Mouse (Mus musculus) lung, embryonic 16.5 days (tissue): Measurements from ENCODE around the gene Arhgap18. TPM values are rescaled to one million over a fixed set of nuclear protein-coding genes. Genes with fewer than 3 reads are reported as not detected.

Experiments used
- ATAC-seq: fragments of 200-750 bp; cut with Nextera tagmentation; 2 replicates; pipeline ENCODE4 v1.8.0; 2017; ENCODE audit warnings: low read depth, mild to moderate bottlenecking, moderate library complexity
- H3K27ac ChIP-seq: fragments of 300-500 bp; sonication (generic); 2 replicates; pipeline ENCODE4 v1.5.1; 2014; ENCODE audit warnings: mild to moderate bottlenecking, control low read depth, low read length
- H3K27me3 ChIP-seq: fragments of 300-500 bp; sonication (generic); 2 replicates; pipeline ENCODE4 v1.6.1; 2014; ENCODE audit warnings: low read depth, low read length, mixed read lengths; ENCODE audit not compliant: control insufficient read depth, insufficient read depth
- H3K36me3 ChIP-seq: fragments of 300-500 bp; sonication (generic); 2 replicates; pipeline ENCODE4 v1.6.1; 2014; ENCODE audit warnings: low read length; ENCODE audit not compliant: control insufficient read depth, insufficient read depth
- H3K4me1 ChIP-seq: fragments of 300-500 bp; sonication (generic); replicated peaks from 2 replicates; pipeline ENCODE4 v1.6.1; 2014; ENCODE audit warnings: low read length, mixed read lengths; ENCODE audit not compliant: control insufficient read depth, insufficient read depth
- H3K4me2 ChIP-seq: fragments of 300-500 bp; sonication (generic); 2 replicates; pipeline ENCODE4 v1.6.1; 2014; ENCODE audit warnings: low read depth, low read length, control low read depth
- H3K4me3 ChIP-seq: fragments of 300-500 bp; sonication (generic); 2 replicates; pipeline ENCODE4 v1.5.1; 2014; ENCODE audit warnings: mild to moderate bottlenecking, low read length, control low read depth
- H3K9ac ChIP-seq: fragments of 300-500 bp; sonication (generic); 2 replicates; pipeline ENCODE4 v1.6.1; 2014; ENCODE audit warnings: low read length, control low read depth
- H3K9me3 ChIP-seq: fragments of 300-500 bp; sonication (generic); 2 replicates; pipeline ENCODE4 v1.6.1; 2016; ENCODE audit warnings: low read length; ENCODE audit not compliant: control insufficient read depth
- WGBS: fragments of 180-500 bp; shearing (Covaris S2); extraction: QIAGEN DNeasy Blood & Tissue Kit; methylation state at CpG from one replicate; pipeline ENCODE4 v1.1.7; 2014; 5-methylcytosine and 5-hydroxymethylcytosine counted together
- polyA plus RNA-seq: library from polyadenylated mRNA; unstranded; fragments of >200 nt; fragmentation: Nextera tagmentation; extraction: Ambion mirVana; gene quantifications from 2 replicates; pipeline ENCODE4 v1.2.1, GENCODE M21; 2015

Gene Arhgap18
- polyA plus RNA-seq, 1 experiment from 2014 or later: 58.7 TPM

- no peak overlapping the region for H3K9ac ChIP-seq
Measured at GRCm38 (mm10) chr10:26757231-26757630, 4.0 kb downstream of the Arhgap18 start.

GRCm38 (mm10) chr10:26759469-26759868, 6.2 kb downstream of the Arhgap18 start:
- WGBS: 31% methylated on average over 6 of the region's 6 CpGs
- H3K4me1 ChIP-seq: 0 out of 2 replicates have a peak, but pooled peaks cover 4% of the 10 kb centered on the region
- H3K36me3 ChIP-seq: no peaks in the 10 kb centered on the region
- H3K4me2 ChIP-seq: no peak overlapping the region
- no peak for ATAC-seq
- no peak overlapping the region for H3K4me3 ChIP-seq
- H3K9me3 ChIP-seq: no peaks in the 10 kb centered on the region
- peak overlapping the region; percentile 44 for H3K27ac ChIP-seq
- no peak overlapping the region for H3K9ac ChIP-seq
- H3K27me3 ChIP-seq: no peaks in the 10 kb centered on the region

More at GRCm38 (mm10) chr10:26757231-26757630, 4.0 kb downstream of the Arhgap18 start:
- ATAC-seq: no peak
- Histone ChIP-seq H3K4me1 (no peaks in the 10 kb centered on the region), H3K4me3 (no peak overlapping the region), H3K36me3 (no peaks in the 10 kb centered on the region), H3K4me2 (no peak overlapping the region), H3K27me3 (no peaks in the 10 kb centered on the region), H3K9me3 (no peaks in the 10 kb centered on the region), H3K27ac (no peak overlapping the region)
- WGBS: 89% methylated on average over 2 of the region's 2 CpGs

GRCm38 (mm10) chr10:26761103-26761502, 7.9 kb downstream of the Arhgap18 start:
- WGBS: 61% methylated on average over 4 of the region's 4 CpGs
- Histone ChIP-seq H3K4me2 (no peak overlapping the region), H3K4me1 (0 out of 2 replicates have a peak, but pooled peaks cover 4% of the 10 kb centered on the region), H3K27ac (no peak overlapping the region), H3K27me3 (no peaks in the 10 kb centered on the region), H3K36me3 (no peaks in the 10 kb centered on the region), H3K4me3 (no peak overlapping the region), H3K9me3 (no peaks in the 10 kb centered on the region), H3K9ac (no peak overlapping the region)
- ATAC-seq: no peak

GRCm38 (mm10) chr10:26761991-26762903, 9.0 kb downstream of the Arhgap18 start:
- H3K27me3 ChIP-seq: no peaks in the 10 kb centered on the region
- H3K4me3 ChIP-seq: no peak overlapping the region
- no peak for ATAC-seq
- WGBS: 41% methylated on average over 9 of the region's 9 CpGs
- H3K9me3 ChIP-seq: no peaks in the 10 kb centered on the region
- H3K9ac ChIP-seq: no peak overlapping the region
- 0 out of 2 replicates have a peak, but pooled peaks cover 4% of the 10 kb centered on the region for H3K4me1 ChIP-seq
- H3K27ac ChIP-seq: peak overlapping the region; percentile 12; the same call in 1 of the 2 replicates
- no peak overlapping the region for H3K4me2 ChIP-seq
- no peaks in the 10 kb centered on the region for H3K36me3 ChIP-seq

- no peak overlapping the region for H3K27ac ChIP-seq
- no peaks in the 10 kb centered on the region for H3K9me3 ChIP-seq
- H3K36me3 ChIP-seq: no peaks in the 10 kb centered on the region
- H3K4me3 ChIP-seq: no peak overlapping the region
- H3K4me1 ChIP-seq: peaks cover 7% of the 10 kb centered on the region; the same call in 1 of the 2 replicates
- H3K9ac ChIP-seq: no peak overlapping the region
- no peaks in the 10 kb centered on the region for H3K27me3 ChIP-seq
- H3K4me2 ChIP-seq: no peak overlapping the region
- no peak for ATAC-seq
- 76% methylated on average over 3 of the region's 3 CpGs for WGBS
Measured at GRCm38 (mm10) chr10:26767196-26767595, 14.0 kb downstream of the Arhgap18 start.

GRCm38 (mm10) chr10:26768943-26769342, 15.7 kb downstream of the Arhgap18 start:
- H3K27ac ChIP-seq: no peak overlapping the region
- H3K27me3 ChIP-seq: no peaks in the 10 kb centered on the region
- H3K4me2 ChIP-seq: no peak overlapping the region
- no peaks in the 10 kb centered on the region for H3K9me3 ChIP-seq
- no peaks in the 10 kb centered on the region for H3K36me3 ChIP-seq
- H3K4me1 ChIP-seq: peaks cover 4% of the 10 kb centered on the region
- H3K9ac ChIP-seq: no peak overlapping the region
- ATAC-seq: no peak
- H3K4me3 ChIP-seq: no peak overlapping the region
- 57% methylated on average over 2 of the region's 2 CpGs for WGBS

- Histone ChIP-seq H3K4me3 (no peak overlapping the region), H3K4me2 (no peak overlapping the region), H3K4me1 (peaks cover 11% of the 10 kb centered on the region), H3K9me3 (no peaks in the 10 kb centered on the region), H3K27me3 (no peaks in the 10 kb centered on the region), H3K27ac (no peak overlapping the region), H3K9ac (no peak overlapping the region), H3K36me3 (no peaks in the 10 kb centered on the region)
- 88% methylated on average over 8 of the region's 8 CpGs for WGBS
- no peak for ATAC-seq
Measured at GRCm38 (mm10) chr10:26770035-26770434, 16.8 kb downstream of the Arhgap18 start.

GRCm38 (mm10) chr10:26771938-26772623, 18.9 kb downstream of the Arhgap18 start:
- Histone ChIP-seq H3K9ac (peak overlapping the region; percentile 60), H3K27ac (peak overlapping the region; percentile 91), H3K4me1 (peaks cover 11% of the 10 kb centered on the region), H3K4me3 (peak overlapping the region; percentile 54), H3K9me3 (no peaks in the 10 kb centered on the region), H3K36me3 (no peaks in the 10 kb centered on the region), H3K4me2 (peak overlapping the region; percentile 62), H3K27me3 (no peaks in the 10 kb centered on the region)
- ATAC-seq: peak; percentile 97
- 7% methylated on average over 15 of the region's 15 CpGs for WGBS
